Mouse (Mus musculus): Measurements from ENCODE around the gene Hif3a. TPM values are rescaled to one million over a fixed set of nuclear protein-coding genes. Genes with fewer than 3 reads are reported as not detected.

Hif3a gene
- total RNA-seq, 1 experiment from 2014 or later = 5.3 TPM

DNA sequence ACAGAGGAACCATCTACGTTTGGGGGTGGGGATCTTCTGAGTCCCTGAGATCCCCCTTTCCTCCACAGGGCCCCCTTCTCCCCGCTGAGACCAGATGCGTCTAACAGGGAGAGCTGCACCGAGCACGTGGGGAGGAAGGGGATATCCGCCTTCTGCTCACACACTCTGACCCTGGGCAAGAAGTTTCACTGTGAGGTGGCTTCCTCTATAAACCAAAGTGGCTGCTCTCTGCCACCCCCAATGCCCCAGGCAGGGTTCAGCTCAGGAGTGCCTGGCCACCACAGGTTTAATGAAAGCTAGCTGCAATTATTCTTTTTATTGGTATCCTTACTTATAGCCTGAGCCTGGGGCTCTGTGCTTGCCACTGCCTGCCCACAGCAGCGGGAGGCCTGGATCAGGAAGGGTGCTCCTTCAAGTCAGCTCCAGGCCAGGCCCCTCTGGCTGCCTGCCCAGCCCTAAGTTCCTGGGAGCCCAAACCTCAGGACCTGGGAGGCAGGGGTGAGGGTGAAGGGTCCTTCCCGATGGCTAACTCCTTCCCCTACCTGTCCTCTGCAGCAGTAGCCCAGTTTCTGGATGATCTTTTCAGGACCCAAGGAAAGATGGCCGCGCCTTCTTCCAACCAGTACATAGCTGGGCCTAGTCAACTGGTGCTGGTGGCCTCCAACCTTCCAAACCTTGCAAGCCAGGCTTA is 37.3 kb downstream of the Hif3a start:
- peak; percentile 52 for DNase-seq

DNA sequence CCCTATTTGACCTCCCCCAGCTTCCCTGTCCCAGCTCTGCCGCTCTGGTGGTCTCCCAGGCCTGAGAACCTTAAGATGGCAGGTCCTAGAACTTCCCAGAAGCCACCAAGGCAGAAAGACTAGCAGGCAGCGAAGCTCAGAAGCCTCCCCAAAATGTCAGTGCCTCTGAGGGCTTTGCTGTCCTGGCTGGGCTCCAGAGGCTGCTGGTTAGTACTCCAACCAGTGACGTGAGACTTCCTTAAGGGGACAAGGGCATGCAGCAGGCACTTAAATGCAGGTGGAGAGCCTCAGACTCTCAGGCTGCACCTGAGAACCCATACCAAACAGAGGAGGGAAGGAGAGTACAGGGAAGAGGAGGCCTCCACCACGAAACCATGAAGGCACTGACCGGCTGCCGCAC is 38.1 kb downstream of the Hif3a start:
- peak; percentile 46 for DNase-seq

DNA sequence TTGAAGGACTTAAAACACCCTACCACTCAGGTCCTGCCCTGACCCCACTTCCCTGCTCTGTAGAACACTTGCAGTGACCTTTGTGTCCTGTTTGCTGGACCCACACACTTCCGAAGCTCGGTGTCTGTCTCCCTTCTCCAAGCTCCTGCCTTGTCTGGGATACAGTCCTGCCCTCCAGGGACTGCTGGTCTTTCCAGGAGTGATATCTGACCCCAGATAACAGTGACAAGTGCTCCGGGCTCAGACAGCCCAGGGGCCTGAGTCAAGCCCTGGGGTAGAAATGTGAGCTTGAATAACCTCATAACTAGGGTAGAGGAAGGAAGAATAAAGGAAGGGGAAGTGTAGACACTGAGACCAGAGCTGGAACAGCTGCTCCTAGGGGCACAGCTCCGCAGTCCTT is 38.5 kb downstream of the Hif3a start:
- DNase-seq = no peak

DNA sequence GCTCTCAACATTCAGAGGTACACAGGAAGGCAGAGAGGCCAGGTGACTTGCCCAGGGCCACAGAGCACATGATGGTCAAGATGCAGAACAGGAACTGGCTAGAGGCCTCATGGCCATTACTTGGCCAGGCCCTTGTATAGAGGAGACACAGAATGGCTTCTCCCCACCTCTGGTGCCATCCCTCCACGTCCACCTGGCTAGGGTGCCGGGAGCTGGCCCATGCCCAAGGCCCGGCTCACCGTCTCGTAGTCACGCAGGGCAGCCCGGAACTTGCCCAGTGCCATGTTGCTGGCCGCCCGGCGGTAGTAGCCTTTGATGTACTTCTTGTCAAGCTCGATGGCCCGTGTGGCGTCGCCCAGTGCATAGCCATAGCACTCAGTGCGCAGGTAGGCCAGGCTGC is 40.1 kb downstream of the Hif3a start:
- no peak for DNase-seq

DNA sequence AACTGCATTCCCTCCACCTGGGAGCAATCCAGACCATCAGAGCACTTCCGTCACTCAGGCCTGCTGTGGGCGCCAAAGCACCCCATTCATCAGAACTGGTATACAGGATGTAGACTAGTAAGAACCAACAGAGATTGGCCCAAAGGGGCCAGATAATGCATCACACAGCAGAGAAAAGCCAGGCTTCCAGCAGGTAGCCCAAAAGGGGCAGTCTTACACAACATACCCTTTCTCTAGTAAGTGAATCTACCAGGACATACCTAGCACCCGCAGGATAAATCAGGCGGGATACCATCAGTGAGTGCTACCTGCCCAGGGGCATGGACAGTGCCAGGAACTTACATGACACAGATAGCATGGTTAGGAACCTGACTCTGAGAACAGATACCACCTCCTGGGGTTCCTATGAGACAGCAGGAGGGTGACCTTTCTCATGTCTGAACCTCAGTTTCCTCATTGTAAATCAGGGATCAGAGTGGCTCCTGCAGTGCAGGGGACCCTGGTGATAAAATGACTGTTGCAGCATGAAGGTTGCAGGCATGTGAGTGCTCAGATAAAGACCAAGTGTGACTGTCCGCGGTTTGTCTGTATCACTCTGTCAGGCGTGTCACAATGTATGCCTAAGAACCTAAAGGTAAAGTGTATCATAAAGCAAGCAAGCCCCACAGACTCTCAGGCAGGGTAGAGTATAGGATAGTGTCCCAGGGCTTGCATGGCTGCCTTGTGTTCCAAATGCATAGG is 42.6 kb downstream of the Hif3a start:
- DNase-seq = no peak

DNA sequence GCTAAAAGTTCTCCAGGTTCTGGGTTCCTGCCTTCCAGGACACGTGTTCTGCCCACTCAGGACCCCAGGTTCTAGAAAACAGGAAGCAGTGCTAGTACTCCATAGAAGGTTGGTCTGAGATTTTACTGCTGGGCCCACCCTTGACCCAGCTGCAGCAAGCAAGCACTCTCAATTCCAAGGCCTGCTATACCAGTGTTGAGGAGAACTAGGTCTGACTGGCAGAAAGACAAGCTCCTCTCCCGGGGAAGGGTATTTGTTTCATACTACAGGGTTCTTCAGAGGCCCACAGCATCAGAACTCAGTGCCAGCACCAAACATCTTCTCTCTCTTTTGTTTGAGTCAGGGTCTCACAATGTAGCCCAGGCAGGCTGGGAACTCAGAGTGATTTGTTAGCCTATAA is 44.3 kb downstream of the Hif3a start:
- DNase-seq = no peak

DNA sequence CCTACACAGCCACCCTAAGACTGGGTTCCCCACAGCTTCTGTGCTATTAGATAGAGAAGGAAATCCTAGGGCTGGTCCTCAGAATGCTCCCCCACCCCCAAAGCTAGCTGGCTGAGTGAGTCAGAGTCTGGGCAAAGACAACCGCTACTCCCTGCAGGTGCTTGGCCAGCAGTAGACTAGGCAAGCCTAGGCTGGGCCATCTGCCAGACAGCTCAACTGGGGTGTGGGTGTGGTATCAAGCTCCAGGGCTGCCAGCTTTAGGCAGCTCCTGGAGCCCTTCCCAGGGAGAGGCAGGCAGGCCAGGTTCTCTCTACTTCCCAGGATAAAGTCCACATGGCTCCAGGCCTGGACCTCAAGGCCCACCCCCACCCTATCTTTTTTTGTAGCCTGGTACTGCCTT is 45.2 kb downstream of the Hif3a start:
- peak; percentile 93 for DNase-seq

DNA sequence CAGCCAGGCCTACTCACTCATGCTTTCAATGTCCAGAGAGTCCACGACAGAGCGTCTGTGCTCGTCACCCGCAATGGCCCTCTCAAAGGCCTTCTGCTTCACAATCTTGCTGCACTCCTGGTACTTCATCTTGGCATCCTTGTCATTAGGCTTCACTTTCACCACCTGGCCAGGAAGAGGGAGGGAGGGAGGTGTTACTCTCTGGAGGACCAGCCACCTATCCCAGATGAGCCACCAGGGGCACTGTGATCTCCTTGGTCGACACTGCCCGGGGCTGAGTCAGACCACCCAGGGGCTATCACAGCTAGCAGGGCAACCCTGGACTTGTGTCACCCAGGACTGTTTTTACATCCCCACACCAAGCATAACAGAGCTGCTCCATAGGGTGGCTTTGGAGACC is 46.8 kb downstream of the Hif3a start:
- DNase-seq = no peak

DNA sequence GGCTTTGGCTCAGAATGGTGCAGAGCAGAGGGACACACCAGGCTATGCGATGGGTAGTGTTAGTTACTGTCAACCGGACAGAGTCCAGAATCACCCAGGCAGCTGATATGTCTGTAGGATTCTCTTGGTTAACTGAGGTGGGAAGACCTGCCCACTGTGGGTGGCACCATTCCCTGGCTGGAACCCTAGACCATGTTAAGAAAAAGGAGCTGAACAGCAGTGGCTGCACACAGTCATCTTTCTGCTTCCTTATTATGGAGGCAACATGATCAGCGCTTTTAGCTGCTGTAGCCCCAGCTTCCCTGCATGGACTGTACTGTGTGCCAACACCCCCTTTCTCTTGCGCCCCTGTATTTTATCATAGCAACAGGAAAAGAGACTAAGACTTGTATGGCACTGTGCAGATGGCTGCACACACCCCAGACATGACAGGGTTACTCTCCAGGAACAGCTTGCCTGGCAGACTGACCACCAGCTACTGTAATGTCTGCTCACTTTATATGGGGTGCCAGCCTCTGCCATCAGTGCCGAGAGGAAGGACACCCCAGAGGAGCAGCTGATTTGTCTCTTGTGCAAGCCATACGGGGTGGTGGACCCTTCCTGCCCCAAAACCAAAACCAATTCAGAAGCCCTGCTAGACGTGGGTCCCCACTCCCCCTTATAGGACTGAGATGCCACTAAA is 50.2 kb downstream of the Hif3a start:
- no peak for DNase-seq

DNA sequence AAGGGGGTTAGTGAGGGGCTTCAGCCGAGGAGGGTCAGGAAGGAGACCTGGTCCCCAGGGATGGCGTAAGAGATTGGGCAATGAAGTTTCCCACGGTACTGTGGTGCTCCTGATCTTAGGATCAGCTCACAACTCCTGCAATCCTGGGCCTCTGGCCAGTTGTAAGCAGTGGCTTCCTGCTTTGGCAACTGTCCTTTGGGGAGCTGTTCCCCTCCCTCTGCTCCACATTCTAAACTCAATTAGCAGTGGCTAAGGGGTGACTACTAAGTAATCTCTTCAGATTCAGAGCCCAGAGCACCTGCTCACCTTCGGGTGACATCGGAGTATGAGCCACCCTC is 52.2 kb downstream of the Hif3a start:
- DNase-seq = peak; percentile 49

DNA sequence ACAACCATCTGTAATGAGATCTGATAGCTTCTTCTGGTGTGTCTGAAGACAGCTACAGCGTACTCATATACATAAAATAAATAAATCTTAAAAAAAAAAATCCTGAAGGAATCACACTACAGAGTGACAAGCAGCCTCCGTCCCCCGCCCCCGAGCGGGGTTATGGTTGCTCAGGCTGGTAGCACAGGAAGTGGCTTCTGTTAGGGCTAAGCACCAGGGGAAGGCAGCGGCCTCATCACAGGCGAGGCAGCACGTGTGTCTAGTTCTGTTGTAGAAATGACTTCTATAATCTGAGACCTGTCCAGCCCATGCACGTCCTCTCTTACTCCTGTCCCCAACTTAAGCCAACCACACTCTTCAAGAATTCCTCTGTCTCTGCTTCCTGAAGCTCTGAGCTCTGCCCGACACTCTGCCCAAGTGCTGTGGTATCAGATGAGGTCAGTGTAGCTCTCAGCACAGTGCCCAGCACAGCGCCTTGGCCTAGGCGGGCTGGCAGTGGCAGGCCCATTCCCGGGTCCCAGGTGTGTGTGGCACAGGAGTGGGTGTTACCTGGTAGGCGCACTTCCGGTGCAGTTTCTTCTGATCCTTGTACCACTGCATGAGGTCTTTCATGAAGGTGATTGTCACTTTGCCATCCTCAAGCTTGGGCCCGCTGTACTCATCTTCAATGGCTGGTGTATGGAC is 52.8 kb downstream of the Hif3a start:
- DNase-seq = no peak

DNA sequence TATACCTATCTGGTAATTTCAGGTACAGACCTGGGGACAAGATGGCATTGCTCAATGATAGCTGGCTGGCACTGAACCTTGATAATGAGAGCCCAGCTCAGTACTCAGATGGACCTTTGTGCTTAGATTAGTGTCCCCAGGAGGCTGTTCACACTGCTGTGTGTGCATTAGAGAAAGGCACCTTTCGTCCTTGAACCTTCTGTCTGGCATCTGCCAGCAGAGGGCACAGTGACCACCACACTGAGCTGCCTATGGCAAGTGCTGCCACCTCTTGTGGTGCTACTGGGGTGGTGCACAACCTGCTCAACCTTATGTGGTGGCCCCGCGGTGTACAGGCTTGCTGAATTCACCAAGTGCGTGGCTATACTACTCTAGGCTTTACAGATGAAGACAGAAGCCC is 54.9 kb downstream of the Hif3a start:
- peak; percentile 48 for DNase-seq

DNA sequence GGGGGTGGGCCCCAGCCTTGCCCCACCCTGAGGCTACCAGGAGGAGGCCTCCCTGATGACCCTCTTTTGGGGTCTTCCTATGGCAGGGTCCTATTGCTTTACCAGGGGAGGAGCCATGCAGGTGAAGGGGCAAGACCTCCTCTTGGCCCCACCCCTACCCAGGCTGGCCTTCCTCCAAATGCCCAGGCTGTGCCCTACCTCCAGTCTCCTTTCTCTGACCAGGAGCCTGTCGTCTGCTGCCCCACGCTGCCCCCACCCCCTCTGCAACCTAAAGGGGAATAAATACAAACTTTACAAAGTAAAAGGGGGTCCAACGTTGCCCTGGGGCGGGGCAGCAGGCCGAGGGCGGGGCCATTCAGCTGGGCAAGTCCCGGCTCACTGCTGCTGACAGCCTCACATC is 57.5 kb downstream of the Hif3a start:
- no peak for DNase-seq

DNA sequence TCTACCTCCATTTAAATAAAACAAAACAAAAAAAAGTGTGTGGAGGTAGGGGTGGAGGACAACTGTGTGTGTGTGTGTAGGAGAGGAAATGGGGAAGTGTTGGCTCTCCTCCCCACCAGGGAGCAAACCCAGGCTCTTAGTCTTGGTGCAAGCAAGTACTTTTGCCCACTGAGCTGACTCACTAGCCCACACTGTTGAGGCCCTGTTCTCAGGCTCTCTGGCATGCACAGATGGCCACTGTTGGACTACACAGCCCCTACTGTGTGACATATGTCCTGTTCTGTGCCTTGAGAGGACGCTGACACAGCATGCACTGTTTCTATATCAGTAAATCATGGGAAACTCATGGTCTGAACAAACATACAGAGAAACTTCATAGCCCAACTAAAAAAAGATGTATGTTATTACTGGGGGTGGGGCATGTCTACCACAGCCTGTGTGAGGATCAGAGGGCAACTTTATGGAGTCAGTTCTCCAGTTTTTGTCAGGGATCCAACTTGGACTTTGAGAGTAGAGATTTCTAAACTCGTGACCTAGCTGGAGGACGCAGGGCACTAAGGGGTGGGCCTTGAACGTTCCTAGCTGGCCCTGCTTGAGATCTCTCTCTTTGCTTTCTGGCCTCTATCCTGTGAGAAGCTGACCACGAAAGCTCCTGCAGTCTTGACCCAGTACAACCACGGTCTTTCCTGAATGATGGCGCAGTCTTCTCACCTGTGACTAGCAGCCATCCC is 58.8 kb downstream of the Hif3a start:
- no peak for DNase-seq

DNA sequence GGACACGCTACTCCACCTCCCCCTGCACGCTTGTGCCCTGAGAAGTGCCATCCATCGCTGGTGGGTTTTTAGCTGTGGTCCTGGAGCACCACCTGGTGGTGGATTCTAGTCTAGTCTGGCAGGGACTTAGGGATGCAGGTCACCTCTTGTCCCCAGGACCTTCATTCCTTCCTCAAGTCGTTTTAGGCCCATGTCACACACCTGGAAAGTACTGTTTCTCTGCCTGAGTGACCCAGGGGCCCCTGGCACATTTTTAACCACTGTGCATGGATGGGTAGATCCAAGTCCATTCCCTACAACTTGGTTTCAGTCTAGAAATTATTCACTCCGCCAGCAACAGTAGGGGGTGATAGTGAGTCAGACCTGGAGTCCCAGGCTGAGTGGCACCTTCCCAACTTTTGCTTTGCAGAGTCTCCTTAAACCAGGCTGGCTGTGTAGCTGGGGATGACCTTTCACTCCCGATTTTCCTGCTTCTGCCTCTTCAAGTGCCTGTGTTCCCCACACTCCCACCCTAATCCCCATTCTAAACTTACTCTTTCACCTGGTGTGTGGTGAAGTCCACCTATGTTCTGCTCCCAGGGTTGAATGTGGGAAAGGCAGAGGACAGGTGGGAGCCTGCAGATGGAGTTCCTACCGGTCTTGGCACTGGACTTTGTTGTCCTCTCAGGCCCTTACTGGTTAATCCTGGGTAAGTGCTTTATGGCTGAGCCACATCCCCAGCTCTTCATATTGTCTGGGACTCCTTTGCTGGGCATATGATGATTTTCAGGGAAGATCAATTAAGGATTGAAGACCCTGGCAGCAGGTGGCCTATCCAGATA is 59.6 kb downstream of the Hif3a start:
- DNase-seq = peak; percentile 89

DNA sequence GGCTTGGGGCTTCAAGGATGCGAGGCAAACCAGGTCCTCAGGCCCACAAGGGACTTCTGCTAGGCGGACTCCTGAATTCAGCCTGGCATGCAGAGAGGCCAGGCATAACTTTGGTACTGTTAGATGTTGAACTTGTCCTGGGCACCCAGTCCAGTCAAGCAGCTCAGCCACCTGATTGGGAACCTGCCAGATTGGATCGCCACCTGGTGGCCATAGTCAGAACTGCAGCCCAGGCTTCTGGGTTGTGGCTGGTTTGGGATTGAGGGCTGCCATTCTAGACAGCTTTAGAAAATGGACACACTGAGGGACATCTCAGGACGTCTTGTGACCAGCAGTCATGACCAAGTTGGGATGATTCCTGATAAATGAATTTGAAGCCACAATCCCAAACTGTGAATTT is 62.6 kb downstream of the Hif3a start:
- DNase-seq = peak; percentile 93

DNA sequence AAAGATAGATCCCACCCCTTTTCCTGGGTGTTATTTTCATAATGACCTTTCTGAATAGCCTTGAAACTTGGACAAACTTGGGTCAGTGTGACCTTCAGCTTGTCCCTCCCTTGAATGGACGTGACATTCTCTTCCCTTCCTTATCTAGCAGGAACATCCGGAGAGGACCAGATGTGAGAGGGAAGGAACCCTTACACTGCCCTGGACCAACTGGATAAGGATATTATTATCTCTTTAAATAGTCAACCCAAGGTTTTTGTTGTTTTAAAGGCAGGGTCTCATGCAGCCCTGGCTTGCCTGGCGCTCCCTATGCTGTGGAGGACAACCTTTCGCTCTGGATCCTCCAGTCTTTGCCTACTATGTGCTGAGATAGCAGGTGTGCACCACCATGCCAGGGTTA is 63.0 kb downstream of the Hif3a start:
- no peak for DNase-seq

DNA sequence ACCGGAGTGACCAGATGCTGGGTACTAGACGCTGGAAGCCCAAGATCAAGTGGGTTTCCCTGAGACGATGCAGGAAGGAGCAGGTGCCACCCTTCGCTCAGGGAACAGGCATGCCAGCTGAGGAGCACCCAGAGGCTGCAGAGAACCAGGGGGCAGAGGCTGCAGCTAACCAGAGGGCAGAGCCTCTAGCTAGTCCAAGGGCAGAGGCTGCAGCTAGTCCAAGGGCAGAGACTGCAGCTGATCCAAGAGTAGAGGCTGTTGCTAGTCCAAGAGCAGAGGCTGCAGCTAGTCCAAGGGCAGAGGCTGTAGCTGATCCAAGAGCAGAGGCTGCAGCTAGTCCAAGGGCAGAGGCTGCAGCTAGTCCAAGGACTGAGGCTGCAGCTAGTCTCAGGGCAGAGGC is 66.9 kb downstream of the Hif3a start:
- no peak for DNase-seq

DNA sequence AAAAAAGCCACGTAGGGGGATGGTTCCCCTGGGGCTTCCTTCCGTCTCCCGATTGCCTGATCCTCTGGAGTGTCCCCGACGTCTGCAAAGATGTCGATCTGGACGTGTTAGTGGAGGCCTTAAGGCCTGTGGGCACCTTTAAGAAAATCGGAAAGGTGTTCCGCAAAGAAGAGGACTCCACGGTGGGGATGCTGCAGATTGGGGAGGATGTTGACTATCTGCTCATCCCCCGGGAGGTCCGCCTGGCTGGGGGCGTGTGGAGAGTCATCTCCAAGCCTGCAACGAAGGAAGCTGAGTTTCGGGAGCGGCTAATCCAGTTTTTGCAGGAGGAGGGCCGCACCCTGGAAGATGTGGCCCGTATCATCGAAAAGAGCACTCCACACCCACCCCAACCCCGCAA is 67.8 kb downstream of the Hif3a start:
- DNase-seq = peak; percentile 51

DNA sequence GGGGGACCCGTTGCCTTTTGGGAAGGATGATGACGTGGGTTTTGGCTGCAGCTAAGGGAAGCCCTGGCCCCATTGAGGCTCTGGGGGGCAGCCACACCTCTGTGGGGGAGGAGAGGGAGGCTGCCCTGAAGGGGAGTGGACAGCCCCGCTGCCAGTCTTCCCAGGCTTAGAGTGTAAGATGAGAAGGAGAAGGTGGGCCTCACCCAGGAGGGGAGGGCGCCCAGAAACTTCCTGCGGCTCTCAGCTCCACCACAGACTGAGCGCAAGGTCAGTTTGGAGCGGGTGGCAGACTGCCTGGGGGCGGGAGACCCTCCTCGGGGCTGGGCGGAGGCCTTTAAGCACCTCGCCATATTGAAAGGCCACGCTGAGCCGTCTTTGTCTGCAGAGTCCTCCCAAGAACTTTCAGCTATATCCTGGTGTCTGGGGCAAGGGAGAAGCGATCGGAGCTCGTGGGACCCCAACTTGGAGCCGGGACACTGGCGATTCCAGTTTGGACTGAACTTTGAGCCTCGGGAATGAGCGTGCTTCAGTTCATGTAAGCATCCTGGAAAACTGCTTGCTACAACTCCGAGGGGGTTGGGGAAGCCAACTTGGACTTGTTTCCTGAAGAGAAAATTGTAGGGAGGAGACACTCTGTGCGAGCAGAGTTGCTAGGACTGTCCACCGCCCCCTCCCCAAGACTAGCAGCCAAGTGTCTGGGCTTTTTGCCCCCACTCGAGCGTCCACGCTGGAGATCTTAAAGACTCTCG is 68.4 kb downstream of the Hif3a start:
- peak; percentile 93 for DNase-seq

DNA sequence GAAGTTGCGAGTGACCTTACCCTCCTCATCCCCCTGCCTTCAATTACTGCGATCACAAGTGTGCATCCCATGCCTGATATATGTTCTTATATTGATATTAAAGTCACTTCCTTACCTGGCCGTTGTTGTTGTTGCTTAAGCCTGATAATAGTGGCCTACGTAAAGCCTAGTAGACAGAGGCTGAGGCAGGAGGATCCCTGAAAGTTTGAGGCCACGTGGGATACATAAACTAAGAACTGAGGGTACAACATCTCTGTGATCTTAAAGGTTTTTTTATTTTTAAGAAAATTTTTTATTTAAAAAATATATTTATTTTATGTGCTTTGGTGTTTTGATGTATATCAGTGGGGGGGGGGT is 69.8 kb downstream of the Hif3a start, which contains the start of gene Ccdc8:
Ccdc8 (plus strand) TSS at position 258 of the 357 bp plus-strand sequence.
- DNase-seq = no peak
